Mouse (Mus musculus): ENCODE results near the gene Coq3.

Gene Coq3

DNA sequence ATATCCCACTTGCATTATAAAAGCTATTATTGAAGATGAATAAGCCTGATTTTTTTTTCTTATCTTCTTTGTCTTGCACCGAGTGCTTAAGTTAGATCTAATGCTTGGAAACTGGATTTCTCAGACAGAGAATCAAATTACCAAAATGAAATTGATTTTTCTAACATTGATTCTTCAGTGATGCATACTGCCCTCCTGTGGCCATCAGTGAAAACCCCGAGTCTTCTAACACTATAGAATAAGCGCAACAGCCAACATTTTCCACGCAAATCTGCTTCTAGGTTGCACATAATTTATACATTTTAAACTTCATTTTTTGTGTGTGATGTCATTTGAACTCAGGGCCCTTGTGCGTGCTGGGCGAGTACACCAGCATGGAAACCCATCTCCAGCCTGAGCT, 72.0 kb downstream of the Coq3 start:
- TF ChIP-seq GATA4 (IDR thresholded peaks at IDR 0.05; ENCODE audit: insufficient replicate concordance, low read length) = no peak

DNA sequence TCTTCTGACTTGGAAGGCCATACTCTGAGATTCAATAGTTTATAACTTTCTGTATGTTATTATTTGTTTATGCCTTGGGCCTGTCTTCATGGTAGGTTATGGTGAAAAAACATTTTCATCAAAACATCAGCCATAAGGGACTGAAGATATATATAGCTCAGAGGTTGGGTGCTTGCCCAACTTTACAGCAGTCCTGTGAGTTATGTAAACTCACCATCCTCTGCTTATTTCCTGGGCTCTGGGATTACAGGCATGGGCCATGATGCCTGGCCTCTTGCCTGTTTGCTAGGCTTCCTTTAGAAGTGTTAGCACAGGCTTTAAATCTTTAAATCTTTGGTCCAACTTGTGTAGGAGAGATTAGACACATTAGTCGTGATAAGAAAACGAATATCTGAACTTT, 72.8 kb downstream of the Coq3 start:
- no peak for TF ChIP-seq GATA4 (IDR thresholded peaks at IDR 0.05; ENCODE audit: insufficient replicate concordance, low read length)

DNA sequence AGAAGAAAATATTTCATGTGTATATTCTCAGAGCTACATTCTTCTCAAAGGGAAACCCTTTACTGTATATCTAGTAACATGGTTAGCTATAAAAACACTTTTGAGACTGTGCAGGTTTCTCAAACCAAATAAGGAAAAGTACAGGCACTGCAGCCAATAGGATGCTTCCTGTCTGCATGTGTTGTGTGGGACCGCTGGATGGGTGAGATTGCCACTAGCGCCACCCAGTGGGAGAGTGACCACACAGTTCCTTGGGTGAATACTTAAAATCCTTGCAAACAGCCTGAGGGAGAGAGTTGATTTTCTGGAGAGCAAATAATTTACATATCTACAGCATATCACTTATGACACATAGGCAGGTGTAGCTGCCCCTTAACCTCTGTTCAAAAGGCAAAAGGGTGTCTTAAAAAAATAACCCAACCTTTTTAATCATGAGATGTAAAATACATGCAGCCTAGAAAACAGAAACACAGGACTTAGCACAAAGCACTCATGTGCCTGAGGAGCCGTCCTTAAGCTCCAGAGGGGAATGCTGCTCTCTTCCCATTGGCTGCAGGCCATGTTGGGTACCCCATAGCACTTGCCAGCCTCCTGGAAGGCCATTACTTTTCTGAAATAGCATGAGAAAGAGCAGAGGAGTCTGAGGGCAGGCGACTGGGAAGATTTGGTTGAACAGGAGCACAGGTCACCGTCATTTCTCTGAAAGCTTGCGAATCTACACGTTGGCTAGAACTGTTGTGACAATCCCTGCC, 78.3 kb downstream of the Coq3 start:
- TF ChIP-seq GATA4 (IDR thresholded peaks at IDR 0.05; ENCODE audit: insufficient replicate concordance, low read length) = no peak

All from liver, adult (tissue).